Mouse (Mus musculus) thymus, adult 2 months (tissue): ENCODE measurements at regions not wholly inside any gene's neighbourhood (a gene's known extent, or its start where the extent isn't known, plus 50 kb on each side); places are given as distances from the start of the nearest gene placed in this dataset.

Experiments
- CTCF ChIP-seq: fragments of 200-500 bp; IDR thresholded peaks from 2 replicates; pipeline ENCODE4 v1.5.1; 2012; ENCODE audit warnings: mild to moderate bottlenecking, control low read depth, low read length, moderate library complexity, borderline replicate concordance; ENCODE audit not compliant: control insufficient read depth, poor library complexity, insufficient read depth; ENCODE audit errors: extremely low read depth
- POLR2A ChIP-seq: fragments of 200-500 bp; IDR thresholded peaks from 2 replicates; pipeline ENCODE4 v1.6.1; 2012; ENCODE audit warnings: mild to moderate bottlenecking, low read length, control low read depth, moderate library complexity; ENCODE audit not compliant: control insufficient read depth, poor library complexity, insufficient read depth; ENCODE audit errors: extremely low read depth

DNA sequence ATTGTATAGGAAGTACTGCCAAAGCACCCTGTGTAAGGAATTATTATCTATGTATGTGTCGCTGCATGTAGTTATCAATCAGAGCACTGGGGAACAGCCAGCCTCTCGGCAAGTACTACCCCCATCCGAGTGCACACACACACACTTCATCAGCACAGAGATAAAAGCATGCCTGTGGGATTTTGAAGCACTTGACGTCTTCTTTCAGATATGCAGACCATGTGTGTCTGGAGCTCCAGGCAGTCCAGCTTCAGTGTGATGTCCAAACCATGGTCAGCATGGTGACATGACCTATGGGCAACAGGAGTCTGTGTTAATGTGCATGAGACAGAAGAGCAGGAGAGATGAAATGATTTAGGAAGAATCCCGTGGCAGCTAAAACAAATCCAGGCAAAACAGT, 281.4 kb upstream of the Kif2a start:
- TF ChIP-seq POLR2A (no peak), CTCF (no peak)
